Mouse (Mus musculus) brain, embryonic 18.5 days (tissue): ENCODE measurements at regions not wholly inside any gene's neighbourhood (a gene's known extent, or its start where the extent isn't known, plus 50 kb on each side); places are given as distances from the start of the nearest gene placed in this dataset.

Source experiments
- DNase-seq: peaks from one replicate; pipeline ENCODE4 v3.0.0-alpha.2; 2012; ENCODE audit warnings: low read depth, low spot score

DNA sequence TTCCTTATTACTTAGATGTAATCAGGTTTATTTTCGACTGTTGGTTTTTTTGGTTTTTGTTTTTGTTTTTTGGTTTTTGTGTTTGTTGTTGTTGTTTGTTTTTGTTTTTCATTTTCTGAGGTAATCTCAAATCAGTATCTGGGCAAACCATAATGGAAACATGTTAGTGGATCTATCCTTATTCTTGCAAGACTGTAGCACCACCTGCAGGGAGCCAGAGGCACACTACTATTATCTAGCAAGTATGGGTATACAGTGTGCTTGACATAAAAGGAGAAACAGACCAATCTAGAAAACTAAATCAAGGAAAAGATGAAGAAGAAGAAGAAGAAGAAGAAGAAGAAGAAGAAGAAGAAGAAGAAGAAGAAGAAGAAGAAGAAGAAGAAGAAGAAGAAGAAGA is 552.4 kb downstream of the Rfpl4b start:
- DNase-seq: no peak

GRCm38 (mm10) chr10:38265564-38265963 is 556.0 kb downstream of the Rfpl4b start:
- no peak for DNase-seq

DNA sequence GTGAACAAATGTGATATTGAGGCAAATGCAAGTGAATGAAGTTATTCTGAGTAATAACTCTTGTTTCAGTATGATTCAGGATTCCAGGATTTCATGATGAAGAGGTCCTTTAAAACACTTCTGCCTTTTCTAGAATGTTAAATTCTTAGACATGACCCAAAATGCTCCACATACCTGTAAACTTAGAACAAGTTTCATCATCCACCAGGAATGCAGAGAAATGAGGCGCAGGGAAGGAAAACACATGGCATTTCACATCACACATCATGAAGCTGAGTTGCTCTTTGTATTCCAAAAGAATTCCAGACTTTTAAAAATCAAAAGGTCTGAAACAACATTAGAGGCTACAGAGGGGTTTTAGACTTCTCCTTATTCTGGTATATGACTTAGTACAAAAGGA is 574.8 kb downstream of the Rfpl4b start:
- DNase-seq: no peak
